Mouse (Mus musculus): ENCODE data around the gene St3gal3.

The St3gal3 gene

GRCm38 (mm10) chr4:118138891-118139290, 4.2 kb upstream of the St3gal3 start:
- no peak for DNase-seq (ENCODE audit: low spot score)

- no peak for DNase-seq (ENCODE audit: low spot score)
Observed at GRCm38 (mm10) chr4:118137857-118138256, 3.1 kb upstream of the St3gal3 start.

- DNase-seq (ENCODE audit: low spot score) = no peak
Observed at GRCm38 (mm10) chr4:118137311-118137710, 2.6 kb upstream of the St3gal3 start.

GRCm38 (mm10) chr4:118135414-118135813, 700 bp upstream of the St3gal3 start:
- no peak for DNase-seq (ENCODE audit: low spot score)

GRCm38 (mm10) chr4:118131329-118131728, 3.4 kb downstream of the St3gal3 start:
- no peak for DNase-seq (ENCODE audit: low spot score)

GRCm38 (mm10) chr4:118123030-118123704, 11.5 kb downstream of the St3gal3 start:
- no peak for DNase-seq (ENCODE audit: low spot score)

- DNase-seq (ENCODE audit: low spot score) = no peak
Observed at GRCm38 (mm10) chr4:118122078-118122477, 12.6 kb downstream of the St3gal3 start.

- DNase-seq (ENCODE audit: low spot score) = no peak
Observed at GRCm38 (mm10) chr4:118117565-118117964, 17.1 kb downstream of the St3gal3 start.

- no peak for DNase-seq (ENCODE audit: low spot score)
Observed at GRCm38 (mm10) chr4:118116098-118116497, 18.6 kb downstream of the St3gal3 start.

- DNase-seq (ENCODE audit: low spot score) = no peak
Observed at GRCm38 (mm10) chr4:118115132-118115531, 19.6 kb downstream of the St3gal3 start.

- DNase-seq (ENCODE audit: low spot score) = no peak
Observed at GRCm38 (mm10) chr4:118112601-118113000, 22.1 kb downstream of the St3gal3 start.

- DNase-seq (ENCODE audit: low spot score) = no peak
Observed at GRCm38 (mm10) chr4:118109649-118110048, 25.1 kb downstream of the St3gal3 start.

GRCm38 (mm10) chr4:118108779-118109178, 25.9 kb downstream of the St3gal3 start:
- peak; percentile 36 for DNase-seq (ENCODE audit: low spot score)

- DNase-seq (ENCODE audit: low spot score) = no peak
Observed at GRCm38 (mm10) chr4:118105256-118106053, 29.3 kb downstream of the St3gal3 start.

- no peak for DNase-seq (ENCODE audit: low spot score)
Observed at GRCm38 (mm10) chr4:118103280-118103830, 31.4 kb downstream of the St3gal3 start.

- DNase-seq (ENCODE audit: low spot score) = no peak
Observed at GRCm38 (mm10) chr4:118101497-118101896, 33.2 kb downstream of the St3gal3 start.

- no peak for DNase-seq (ENCODE audit: low spot score)
Observed at GRCm38 (mm10) chr4:118099637-118100364, 34.9 kb downstream of the St3gal3 start.

- no peak for DNase-seq (ENCODE audit: low spot score)
Observed at GRCm38 (mm10) chr4:118098571-118098970, 36.1 kb downstream of the St3gal3 start.

GRCm38 (mm10) chr4:118096069-118096468, 38.6 kb downstream of the St3gal3 start:
- DNase-seq (ENCODE audit: low spot score) = no peak

GRCm38 (mm10) chr4:118092784-118093457, 41.8 kb downstream of the St3gal3 start:
- DNase-seq (ENCODE audit: low spot score) = no peak

- no peak for DNase-seq (ENCODE audit: low spot score)
Observed at GRCm38 (mm10) chr4:118090449-118090848, 44.3 kb downstream of the St3gal3 start.

GRCm38 (mm10) chr4:118089939-118090338, 44.8 kb downstream of the St3gal3 start:
- DNase-seq (ENCODE audit: low spot score) = peak; percentile 38
